Mouse (Mus musculus) T-helper 17 cell (primary cell): Measurements from ENCODE around the gene Cfap58.

Experiments used
- in situ Hi-C, 2 experiments: fragments of 300-600 bp; cut with MboI, MseI; formaldehyde crosslinking; loops; 1 replicate in 1 of 2; 2 replicates in 1 of 2; pipeline ENCODE4 v1.15.1; 2025; ENCODE audit warnings: high pct_unique_total_duplicates in 2 of 2

The Cfap58 gene

DNA sequence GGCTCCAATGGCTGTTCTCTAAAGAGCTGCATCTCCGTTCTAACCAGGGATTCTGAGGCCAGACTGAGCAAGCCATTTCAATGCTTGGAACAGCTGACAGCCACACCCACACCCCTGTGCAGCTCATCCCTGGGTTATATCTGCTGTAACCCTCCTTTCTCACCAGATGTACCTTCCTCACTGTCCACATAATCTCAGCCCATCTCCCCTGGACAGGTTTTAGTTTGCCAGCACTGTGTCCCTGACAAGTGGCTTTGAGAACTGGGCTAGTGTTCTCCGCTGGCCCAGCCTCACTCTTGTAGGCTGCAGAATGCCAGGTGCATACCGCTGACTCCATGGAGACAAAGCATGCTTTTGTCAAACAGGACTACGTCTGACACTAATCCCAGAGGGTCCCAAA is 20.1 kb upstream of the Cfap58 start:
- in situ Hi-C loops, result no loop called here

DNA sequence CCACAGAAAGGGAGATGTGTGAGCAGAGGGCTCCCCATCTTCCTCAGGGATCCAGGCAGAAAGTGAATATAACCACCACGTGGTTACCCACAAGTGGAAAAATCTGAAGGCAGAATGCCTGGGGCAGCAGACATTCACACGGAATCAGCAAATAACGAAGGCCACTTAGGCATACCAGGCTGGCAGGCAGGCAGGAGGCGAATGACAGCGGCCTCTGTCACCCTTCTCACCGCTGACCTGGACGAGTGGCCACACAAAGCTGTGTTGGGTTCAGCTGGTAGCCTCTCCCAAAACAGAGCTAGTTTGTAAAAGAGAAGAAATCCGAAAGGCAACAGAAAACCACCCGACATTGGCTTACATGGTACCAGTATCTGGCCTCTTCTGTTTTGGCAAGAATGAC is 19.5 kb upstream of the Cfap58 start:
- in situ Hi-C loops, result no loop called here

DNA sequence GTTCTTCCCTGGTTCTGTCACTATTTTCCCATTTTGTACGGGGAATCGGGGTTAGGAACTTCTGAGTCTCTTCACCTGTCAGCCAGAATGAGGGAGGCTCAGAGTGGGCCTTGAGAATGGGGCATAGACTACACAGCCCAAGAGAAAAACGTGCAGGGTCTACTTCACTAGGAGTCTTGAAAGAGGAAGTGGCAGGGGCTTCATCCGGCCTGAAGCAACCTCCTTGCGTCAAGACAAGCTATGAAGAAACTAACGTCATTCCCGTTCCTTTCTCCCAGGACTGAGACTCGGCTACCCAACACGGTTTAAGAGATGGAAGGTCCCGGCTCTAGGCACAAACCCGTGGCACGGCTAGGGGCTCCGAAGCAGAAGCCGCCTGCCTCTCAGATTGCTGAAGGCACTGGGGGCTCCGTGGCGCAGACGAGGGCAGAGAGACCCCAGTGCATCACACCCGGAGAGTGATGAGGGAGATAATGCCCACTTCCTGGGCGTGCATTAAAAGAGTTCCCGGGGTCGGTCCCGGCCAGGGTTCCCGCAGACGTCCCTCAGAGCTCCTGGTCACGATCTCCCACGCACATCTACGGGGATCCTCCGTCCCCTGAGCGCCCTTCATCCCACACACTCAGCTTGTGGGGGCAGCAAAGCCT is 18.9 kb upstream of the Cfap58 start:
- in situ Hi-C loops, result no loop called here

DNA sequence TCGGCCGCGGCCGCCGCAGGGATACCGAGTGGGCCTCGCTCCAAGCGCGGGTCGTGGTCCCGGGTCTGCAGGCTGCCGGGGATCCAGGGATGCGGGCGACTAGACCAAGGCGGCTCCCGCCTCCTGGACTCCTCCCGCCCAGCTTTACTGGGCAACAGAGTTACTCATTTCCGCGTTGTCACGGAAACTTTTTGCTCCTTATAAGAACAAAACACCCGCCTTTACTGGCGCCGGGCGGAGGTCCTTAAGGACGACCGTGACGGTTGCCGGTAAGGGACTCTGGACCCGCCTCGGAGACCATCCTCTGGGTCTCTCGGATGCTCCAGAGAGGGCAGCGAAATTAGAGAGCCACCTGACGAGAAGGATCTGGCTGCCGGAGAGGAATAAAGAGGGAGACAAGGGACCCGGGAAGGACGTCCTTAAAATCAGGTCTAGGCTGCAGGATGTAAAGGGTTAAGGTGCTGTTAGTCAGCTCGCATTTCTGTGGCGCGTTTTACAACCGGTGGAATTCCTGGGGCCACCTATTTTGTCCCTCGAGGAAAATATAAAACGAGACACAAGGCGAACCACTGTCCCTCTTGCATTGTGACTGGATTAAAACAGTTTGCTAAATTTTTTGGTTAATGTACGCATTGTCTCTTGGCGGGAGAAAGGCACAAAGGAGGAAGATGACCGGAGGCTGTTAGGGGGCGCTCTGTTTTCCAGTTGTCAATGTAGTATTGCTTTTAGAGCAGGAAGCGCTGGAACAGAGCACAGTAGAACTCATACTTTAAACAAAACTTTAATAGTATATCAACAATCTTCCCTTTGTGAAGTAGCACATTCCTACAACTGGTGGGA is 18.1 kb upstream of the Cfap58 start, which contains the start of the genes Cfap43 and Itprip:
Gene Cfap43, minus strand, starts transcription at position 162 of the 840 bp plus-strand sequence.
Gene Itprip, minus strand, starts transcription at position 174 of the 840 bp plus-strand sequence.
- in situ Hi-C loops, result no loop called here

DNA sequence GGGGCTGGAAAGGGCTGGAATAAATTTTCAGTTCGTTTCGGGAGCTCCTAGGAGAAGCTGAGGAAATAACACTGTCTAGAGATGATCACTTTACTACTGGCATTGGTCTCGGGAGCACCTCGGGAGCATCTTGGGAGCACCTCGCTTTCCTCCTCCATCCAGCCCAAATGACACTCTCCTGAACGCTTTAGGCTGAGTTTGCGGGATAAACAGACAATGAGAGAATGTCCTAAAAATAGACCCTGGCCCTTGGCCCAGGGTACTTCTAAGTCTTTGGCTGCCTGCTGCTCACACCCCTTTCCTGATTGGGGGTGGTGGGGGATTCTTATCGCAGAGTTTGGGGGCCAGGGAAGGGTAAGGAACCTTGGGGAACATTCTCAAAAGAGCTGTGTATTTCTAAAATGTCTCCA is 17.5 kb upstream of the Cfap58 start:
- in situ Hi-C loops, result loop anchor here in 1 of 2 experiments (5.0 kb wide), 1 partner anchor 408 kb away; no protein-coding TSS in a partner anchor

DNA sequence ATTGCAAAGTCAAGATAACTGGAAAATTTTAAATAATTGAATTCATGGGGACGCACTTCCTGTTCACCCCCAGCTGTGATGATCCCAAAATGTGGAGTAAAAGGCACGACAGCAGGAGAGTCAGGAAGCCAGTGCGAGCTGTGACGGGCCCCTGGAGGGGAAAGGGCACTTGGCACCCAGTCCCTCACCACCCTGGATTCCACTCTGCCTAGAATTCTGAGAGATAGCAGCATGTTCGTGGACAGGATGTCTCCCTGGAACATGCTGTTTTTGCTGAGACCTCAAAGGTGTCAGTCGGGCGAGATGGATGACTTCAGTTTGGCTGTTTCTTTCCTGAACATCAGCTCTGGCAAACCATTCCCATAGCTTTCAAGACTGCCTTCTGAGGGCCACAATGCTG is 11.7 kb upstream of the Cfap58 start:
- in situ Hi-C loops, result no loop called here

DNA sequence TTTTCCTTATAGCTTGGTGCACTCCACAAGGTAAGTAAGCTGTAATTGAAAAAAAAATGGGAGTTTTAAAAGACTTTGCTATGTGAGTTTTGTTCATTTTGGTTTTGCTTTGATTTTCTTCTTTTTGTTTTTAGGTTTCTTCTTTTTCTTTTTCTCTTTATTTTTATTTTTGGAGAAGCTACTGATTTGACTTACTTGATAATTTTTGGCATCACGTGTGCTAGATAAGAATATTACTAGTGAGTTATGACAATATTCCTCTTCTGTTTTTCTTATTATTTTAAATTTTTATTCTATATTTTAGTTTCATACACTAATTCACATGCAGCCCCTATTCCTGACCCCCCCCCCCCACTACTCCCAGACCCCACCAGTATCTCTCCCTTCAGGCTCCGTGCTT is 10.4 kb upstream of the Cfap58 start:
- in situ Hi-C loops, result no loop called here

DNA sequence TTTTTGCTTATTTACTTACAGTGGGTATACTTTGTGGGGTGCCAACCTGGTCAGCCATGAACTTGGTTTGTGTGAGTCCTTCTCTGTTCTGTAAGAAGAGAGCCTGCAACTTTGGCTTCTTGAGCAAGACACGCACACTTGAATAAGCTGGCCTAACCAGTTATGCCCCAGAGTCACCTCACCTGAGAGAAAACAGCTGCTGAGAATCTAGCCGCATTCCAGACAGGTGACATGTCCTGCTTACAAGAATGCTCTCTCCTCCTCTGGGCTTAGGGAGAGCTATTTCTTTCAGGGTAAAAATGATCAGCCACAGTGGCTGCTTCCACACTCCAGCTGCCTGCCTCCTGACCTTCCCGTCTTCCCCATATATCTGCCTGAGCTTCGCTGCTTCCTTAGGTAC is 8.4 kb upstream of the Cfap58 start:
- in situ Hi-C loops, result no loop called here

DNA sequence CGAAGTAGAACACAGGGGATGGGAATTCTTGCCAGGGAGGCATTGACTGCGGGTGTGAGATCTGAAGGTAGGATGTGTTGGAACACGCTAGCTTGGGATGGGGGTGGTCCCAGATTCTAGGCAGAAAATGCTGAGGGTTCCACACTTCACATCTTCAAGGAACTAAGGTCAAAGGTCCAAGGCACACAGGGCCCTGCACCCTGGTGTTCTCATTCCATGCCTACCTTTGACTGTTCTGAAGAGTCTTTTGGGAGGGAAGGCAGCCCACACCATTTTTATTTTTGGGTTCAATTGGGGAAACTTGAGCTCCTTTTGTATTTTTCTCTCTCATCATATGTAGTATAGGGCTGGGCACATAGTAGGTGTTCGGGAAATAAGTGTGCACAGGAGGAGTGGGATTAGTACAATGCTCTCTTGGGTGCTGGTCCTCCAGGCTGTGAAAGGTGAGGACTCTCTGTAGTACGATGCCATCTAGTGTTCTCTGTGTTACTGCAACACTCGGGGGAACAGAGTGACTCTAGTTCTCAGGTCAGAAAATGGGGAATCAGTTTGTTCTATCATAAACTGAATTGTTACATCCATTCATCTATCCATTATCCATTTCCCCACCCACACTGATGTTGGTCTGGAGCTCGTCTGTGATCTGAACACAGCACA is 5.4 kb upstream of the Cfap58 start:
- in situ Hi-C loops, result loop anchor here (5.0 kb wide), 1 partner anchor 50 kb away; no protein-coding TSS in a partner anchor

DNA sequence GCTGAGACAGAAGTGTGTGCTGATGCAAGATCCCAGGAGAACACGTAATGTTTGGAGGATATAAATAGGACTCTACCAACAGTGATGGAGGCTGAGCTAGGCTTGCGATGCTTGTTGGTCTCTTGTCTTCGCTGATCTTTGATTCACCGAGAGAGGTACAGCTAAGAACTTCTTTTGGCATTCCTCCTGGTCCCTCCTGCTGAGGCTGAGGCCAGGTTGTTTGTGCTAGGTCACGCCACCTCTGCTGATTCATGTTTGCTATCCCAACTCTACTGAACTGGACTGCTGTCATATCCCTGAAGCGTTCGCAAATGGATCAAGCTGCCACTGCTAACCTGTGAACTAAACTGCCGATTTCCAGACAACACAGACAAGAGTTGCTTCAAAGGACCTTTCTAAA is 3.3 kb upstream of the Cfap58 start:
- in situ Hi-C loops, result loop anchor here (5.0 kb wide), 1 partner anchor 52 kb away; no protein-coding TSS in a partner anchor

DNA sequence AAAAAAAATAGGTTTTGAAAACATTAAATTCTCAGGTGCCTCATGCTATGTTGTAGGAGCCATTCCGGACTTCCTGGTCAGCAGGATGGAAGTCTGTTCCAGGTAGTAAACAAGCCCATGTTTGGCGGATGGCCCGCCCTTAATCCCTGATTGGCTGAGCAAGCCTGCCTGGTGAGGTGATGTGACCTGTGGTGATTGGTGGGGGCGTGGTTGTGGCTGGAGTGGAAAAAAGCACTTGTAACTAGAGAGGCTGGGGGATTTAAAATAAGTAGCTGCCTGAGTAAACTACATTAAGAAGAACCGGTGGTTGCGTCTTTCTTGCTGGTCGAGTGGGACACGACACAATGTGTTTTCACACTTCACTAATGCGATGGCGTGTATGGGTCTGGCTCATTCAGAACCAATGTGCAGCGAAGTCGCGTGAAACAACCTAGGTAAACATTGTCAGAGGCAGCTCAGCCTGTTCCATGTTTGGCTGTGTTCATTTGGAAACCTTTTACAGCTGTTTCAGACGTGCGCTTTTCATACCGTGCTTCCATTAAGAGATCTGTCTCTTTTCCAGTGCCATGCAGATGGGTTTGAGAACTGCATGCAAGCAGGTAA is 2.7 kb upstream of the Cfap58 start:
- in situ Hi-C loops, result loop anchor here (5.0 kb wide), 1 partner anchor 52 kb away; no protein-coding TSS in a partner anchor

DNA sequence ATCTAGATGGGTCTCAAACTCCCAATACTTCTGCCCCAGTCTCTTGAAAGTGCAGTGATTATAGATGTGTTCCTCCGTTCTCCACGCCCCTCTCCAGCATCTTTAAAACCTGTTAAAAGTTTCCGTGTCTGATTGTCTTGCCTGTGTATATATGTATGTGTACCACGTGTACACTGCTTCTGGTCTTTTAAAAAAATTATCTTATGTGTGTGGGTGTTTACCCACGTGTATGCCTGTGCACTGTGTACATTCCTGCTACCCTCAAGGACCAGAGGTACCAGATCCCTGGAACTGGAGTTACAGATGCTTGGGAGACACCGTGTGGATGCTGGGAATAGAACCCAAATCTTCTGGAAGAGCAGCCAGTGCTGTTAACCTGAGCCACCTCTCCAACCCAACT is 1.9 kb upstream of the Cfap58 start:
- in situ Hi-C loops, result no loop called here

DNA sequence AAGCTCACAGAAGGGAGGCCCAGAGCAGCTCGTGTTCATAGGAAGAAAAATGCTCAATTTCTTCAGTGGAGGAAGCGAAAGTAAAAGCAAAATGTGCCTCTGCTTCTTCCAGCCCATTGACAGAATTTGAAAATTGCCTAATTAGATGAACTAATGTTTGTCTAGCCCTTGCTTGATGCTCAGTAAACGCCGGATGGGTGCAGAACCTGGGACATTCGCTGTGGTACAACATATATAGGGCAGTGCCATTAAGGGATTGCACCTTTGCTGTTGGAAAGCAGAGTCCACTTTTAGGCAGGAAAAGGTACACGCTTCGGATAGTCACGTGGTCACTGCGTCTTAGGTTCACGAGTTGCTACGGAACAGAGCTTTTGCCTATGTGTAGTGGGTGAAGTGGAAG is 985 bp upstream of the Cfap58 start:
- in situ Hi-C loops, result no loop called here

DNA sequence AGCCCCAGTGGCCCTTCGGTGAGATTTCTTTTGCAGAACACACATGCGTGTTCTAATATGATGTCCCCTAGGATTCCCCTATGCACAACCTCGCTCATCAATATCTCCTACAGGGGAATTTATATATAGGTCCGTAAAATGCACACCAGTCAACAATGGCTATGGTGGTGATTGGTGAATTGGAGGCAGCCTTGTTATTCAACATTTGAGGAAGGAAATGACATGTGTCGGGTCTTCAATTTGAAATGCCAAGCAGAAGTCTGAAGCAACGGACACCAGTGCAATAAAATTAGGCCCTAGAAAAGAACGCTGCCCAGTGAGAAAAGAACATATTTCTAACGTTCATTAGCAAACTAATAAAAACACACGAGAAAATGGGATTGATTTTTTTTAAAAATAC is 537 bp upstream of the Cfap58 start:
- in situ Hi-C loops, result no loop called here

DNA sequence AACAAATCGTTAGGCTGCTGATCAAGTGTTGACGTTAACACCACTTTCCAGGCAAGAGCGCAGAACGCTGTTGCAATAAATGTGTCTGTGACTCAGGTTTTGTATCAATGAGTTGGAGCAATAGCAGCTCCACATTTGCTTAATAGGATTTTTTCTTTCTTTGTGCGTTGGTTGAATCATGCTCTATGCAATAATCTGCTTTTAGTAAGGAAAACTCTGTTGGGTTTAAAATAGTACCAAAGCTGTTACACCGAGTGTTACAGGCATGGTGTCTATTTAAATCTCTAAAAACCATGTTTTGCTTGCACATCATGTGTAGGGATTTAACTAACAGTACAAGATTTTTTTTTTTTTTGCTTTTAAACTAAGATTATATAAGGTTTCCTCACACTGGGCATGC is 1.9 kb downstream of the Cfap58 start:
- in situ Hi-C loops, result no loop called here

DNA sequence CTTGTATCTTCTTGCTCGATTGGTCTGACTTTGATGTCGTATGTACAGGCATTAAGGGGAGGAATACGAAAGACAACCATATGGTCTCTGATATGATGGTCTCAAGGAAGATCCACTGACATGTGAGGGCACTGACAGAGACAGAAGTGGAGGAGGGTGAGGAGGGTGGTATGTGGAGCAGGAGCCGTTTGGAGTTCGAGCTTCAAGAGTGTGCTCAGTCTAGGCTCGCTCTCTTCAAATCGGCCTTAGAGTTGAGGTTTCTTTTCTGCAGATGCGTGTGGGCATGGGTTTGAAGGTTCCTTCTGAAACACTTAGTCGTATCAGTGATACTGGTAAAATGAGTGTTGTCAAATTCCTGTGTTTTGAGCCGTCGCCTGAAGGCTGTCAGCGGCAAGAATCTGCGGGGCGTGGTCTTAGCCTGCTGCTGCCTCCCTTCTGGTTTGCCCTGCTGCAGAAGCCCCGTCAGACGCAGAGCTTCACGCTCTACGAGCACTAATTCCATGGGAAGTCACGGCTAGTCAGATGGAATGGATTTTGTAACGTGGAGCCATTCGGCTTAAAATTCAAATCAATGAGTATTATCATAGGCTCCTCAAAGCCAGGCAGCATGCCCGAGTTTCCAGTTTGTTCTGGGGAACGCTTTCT is 9.5 kb downstream of the Cfap58 start:
- in situ Hi-C loops, result no loop called here

DNA sequence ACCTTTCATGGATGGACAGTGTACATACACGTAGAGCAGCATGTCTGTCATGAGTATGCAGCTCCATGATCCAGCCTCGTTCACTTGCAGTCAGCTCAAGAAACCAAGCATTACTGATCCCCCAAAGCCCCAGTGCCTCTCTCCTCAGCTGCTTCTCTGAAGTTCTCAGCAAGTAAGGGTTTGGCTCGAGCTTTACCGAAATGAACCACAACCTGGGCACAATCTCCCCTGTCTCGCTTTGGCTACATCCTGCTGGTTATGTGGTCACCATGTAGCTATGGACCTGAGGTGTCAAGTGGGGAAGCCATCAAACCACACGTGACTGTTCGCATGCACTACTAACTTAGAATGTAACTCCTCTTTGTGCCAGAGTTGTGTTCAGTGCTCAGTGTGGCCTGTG is 13.5 kb downstream of the Cfap58 start:
- in situ Hi-C loops, result no loop called here

DNA sequence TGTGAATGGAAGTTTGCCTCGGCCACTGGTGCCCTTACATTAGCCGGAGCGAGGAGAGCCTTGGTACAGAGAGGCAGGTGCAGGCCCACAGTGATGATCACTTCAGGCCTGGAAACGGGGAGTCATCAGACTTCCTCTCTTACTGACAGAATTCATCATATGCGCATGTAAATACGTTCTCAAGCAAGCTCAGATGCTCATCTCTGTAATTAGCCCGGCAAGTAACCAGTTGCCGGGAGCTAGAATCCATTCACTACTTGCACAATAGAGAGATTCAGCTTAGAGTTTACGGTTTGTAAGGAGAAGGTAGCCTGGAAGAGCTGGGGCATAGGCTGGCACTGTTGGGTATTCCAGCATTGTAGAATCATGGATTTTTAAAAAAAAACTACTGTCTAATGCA is 15.7 kb downstream of the Cfap58 start:
- in situ Hi-C loops, result no loop called here

DNA sequence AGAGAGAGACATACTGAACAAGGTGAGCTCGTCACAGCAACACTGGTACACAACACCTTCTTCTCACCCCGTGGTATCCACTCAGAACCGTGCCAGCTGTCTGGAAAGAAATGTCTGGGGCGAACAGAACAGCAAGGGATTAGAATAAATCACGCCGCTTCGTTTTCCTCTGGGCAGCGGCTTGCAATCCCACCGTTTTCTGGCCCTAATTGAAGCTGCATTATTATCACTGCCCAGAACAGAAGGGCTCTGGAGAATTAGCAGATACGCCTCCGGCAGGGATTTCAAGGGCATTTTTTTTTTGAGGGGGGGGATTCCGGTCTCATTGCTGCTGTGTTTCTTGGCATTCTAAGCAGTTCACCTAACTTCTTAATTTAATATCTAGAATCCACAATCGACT is 20.7 kb downstream of the Cfap58 start:
- in situ Hi-C loops, result no loop called here

DNA sequence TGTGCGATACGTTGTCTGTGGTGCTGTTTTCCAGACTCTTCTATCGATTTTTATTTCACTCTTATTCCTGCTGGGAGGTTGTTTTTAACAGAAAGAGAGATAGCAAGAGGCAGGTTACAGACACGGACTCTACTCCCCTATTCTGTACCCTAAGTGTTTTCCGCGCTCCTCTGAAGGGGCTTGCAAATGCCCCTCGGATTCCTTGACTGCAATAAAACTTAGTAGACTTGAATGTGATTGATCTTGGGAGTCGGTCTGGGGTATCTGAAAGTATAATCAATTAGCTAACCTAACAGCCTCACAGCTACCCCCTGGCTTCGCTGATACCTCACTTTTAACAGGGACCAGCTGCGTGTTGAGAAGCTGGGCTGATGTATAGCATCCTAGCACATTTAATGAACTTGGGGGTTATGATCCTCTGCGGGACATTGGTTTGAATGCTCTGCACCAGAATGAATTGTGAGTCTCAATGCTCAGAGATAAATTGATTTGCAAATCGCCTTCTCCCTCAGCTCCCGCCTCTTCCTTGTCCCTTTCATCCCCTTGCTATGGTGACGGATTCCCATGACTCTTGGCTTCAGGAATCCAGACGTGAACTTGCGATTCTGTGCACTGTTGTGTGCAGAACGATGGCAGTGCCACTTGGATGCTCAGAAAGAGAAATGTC is 31.7 kb downstream of the Cfap58 start:
- in situ Hi-C loops, result no loop called here

DNA sequence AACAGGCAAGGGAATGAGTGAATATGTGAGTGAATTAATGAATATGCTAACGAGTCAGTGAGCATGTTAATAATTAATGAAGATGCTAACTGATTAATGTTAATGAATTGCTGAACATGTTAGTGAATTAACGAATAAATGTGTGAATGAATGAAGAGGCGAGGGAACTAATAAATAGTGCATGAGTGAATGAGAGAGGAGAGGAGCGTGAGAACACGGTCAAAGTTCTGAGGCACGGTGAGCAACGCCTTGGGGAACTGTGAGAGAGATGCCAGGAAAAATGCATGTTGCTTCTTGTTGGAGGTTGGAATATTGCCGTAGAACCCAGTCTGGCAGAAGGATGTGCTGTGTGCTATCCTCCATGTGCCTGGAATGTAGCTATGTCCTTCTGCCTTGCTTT is 33.6 kb downstream of the Cfap58 start:
- in situ Hi-C loops, result no loop called here
